Mouse (Mus musculus): ENCODE measurements around the gene Nfasc. TPM values are rescaled to one million over a fixed set of nuclear protein-coding genes. Genes with fewer than 3 reads are reported as not detected.

The Nfasc gene
- polyA plus RNA-seq, 1 experiment from 2014 or later = 32.8 TPM

GRCm38 (mm10) chr1:132543789-132544188, 197.8 kb downstream of the Nfasc start:
- peaks cover 35% of the 10 kb centered on the region for H3K4me1 ChIP-seq
- 72% methylated on average over 8 of the region's 8 CpGs for WGBS
- H3K27ac ChIP-seq (replicated peaks) = no peak overlapping the region
- H3K4me2 ChIP-seq (replicated peaks) = no peak overlapping the region
- H3K27me3 ChIP-seq = peaks cover 50% of the 10 kb centered on the region
- H3K4me3 ChIP-seq = no peak overlapping the region
- no peaks in the 10 kb centered on the region for H3K9me3 ChIP-seq
- no peak overlapping the region for H3K9ac ChIP-seq (replicated peaks)
- ATAC-seq (ENCODE audit: low FRiP score, low read depth) = no peak
- H3K36me3 ChIP-seq = no peaks in the 10 kb centered on the region

GRCm38 (mm10) chr1:132542762-132543306, 198.8 kb downstream of the Nfasc start, which contains the start of gene Cntn2:
Gene Cntn2, minus strand, starts transcription at chr1:132543256.
- peaks cover 36% of the 10 kb centered on the region for H3K4me1 ChIP-seq
- H3K27me3 ChIP-seq = peaks cover 54% of the 10 kb centered on the region
- WGBS = under 1% methylated on average over 30 of the region's 30 CpGs
- peak within 1 kb of the TSS; percentile 64 for H3K4me2 ChIP-seq (replicated peaks)
- H3K36me3 ChIP-seq = no peaks in the 10 kb centered on the region
- H3K9me3 ChIP-seq = no peaks in the 10 kb centered on the region
- peak within 1 kb of the TSS; percentile 60 for H3K9ac ChIP-seq (replicated peaks)
- H3K27ac ChIP-seq (replicated peaks) = peak within 1 kb of the TSS; percentile 75
- peak within 1 kb of the TSS; percentile 45 for H3K4me3 ChIP-seq
- peak; percentile 85 for ATAC-seq (ENCODE audit: low FRiP score, low read depth)

- no peaks in the 10 kb centered on the region for H3K9me3 ChIP-seq
- H3K4me1 ChIP-seq = peaks cover 43% of the 10 kb centered on the region
- H3K4me3 ChIP-seq = peak overlapping the region; percentile 45
- H3K27ac ChIP-seq (replicated peaks) = peak overlapping the region; percentile 75
- H3K4me2 ChIP-seq (replicated peaks) = peak overlapping the region; percentile 64
- peaks cover 54% of the 10 kb centered on the region for H3K27me3 ChIP-seq
- ATAC-seq (ENCODE audit: low FRiP score, low read depth) = peak; percentile 31; the same call in 1 of the 2 replicates
- H3K9ac ChIP-seq (replicated peaks) = peak overlapping the region; percentile 60
- WGBS = 13% methylated on average over 5 of the region's 5 CpGs
- H3K36me3 ChIP-seq = no peaks in the 10 kb centered on the region
Observed at GRCm38 (mm10) chr1:132541824-132542599, 199.6 kb downstream of the Nfasc start.

- H3K27me3 ChIP-seq = peaks cover 54% of the 10 kb centered on the region
- no peaks in the 10 kb centered on the region for H3K36me3 ChIP-seq
- peaks cover 43% of the 10 kb centered on the region for H3K4me1 ChIP-seq
- ATAC-seq (ENCODE audit: low FRiP score, low read depth) = 0 out of 2 replicates have a peak, but pooled peaks have one; percentile 4
- peak overlapping the region; percentile 45 for H3K4me3 ChIP-seq
- H3K9me3 ChIP-seq = no peaks in the 10 kb centered on the region
- peak overlapping the region; percentile 64 for H3K4me2 ChIP-seq (replicated peaks)
- H3K27ac ChIP-seq (replicated peaks) = peak overlapping the region; percentile 30; the same call in 1 of the 2 replicates
- peak overlapping the region; percentile 60 for H3K9ac ChIP-seq (replicated peaks)
- 6% methylated on average over 14 of the region's 14 CpGs for WGBS
Observed at GRCm38 (mm10) chr1:132541171-132541823, 200.3 kb downstream of the Nfasc start.

GRCm38 (mm10) chr1:132540701-132541100, 200.9 kb downstream of the Nfasc start:
- 71% methylated on average over 7 of the region's 7 CpGs for WGBS
- no peaks in the 10 kb centered on the region for H3K9me3 ChIP-seq
- peaks cover 43% of the 10 kb centered on the region for H3K4me1 ChIP-seq
- no peak overlapping the region; the same call in 1 of the 2 replicates for H3K27ac ChIP-seq (replicated peaks)
- no peaks in the 10 kb centered on the region for H3K36me3 ChIP-seq
- peak overlapping the region; percentile 45 for H3K4me3 ChIP-seq
- peaks cover 54% of the 10 kb centered on the region for H3K27me3 ChIP-seq
- ATAC-seq (ENCODE audit: low FRiP score, low read depth) = no peak
- peak overlapping the region; percentile 64 for H3K4me2 ChIP-seq (replicated peaks)
- 0 out of 2 replicates have a peak overlapping the region, but pooled peaks have one; percentile 60 for H3K9ac ChIP-seq (replicated peaks)

DNA sequence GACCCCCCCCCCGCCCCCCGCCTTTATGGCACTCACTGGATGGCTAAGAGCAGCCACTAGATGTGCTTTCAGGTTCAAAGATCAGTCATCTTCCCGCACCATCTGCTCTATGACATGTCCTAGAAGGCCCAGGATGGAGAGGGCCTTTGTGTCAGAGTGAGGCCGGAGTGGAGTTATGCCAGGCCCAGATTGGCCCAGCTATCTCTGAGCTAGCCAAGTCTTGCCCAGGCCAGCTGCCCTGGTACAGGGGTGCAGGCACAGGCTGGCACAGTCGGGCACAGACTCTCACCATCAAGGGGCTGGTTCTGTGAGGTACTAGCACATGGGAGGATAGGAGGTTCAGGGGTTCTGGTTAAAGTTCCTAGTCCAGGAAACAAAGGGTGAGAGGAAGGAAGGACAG, 203.9 kb downstream of the Nfasc start:
- no peak for ATAC-seq (ENCODE audit: low FRiP score, low read depth)
- H3K27ac ChIP-seq (replicated peaks) = no peak overlapping the region
- H3K9ac ChIP-seq (replicated peaks) = no peak overlapping the region
- WGBS = 74% methylated on average over 5 of the region's 5 CpGs
- no peaks in the 10 kb centered on the region for H3K9me3 ChIP-seq
- H3K36me3 ChIP-seq = no peaks in the 10 kb centered on the region
- peaks cover 38% of the 10 kb centered on the region for H3K27me3 ChIP-seq
- H3K4me2 ChIP-seq (replicated peaks) = peak overlapping the region; percentile 64; the same call in 1 of the 2 replicates
- no peak overlapping the region for H3K4me3 ChIP-seq
- H3K4me1 ChIP-seq = peaks cover 56% of the 10 kb centered on the region

GRCm38 (mm10) chr1:132536416-132536815, 205.2 kb downstream of the Nfasc start:
- peaks cover 51% of the 10 kb centered on the region for H3K4me1 ChIP-seq
- H3K36me3 ChIP-seq = 0 out of 2 replicates have a peak, but pooled peaks cover 3% of the 10 kb centered on the region
- WGBS = 85% methylated on average over 3 of the region's 3 CpGs
- H3K9me3 ChIP-seq = no peaks in the 10 kb centered on the region
- H3K4me2 ChIP-seq (replicated peaks) = no peak overlapping the region
- no peak overlapping the region for H3K4me3 ChIP-seq
- no peak overlapping the region for H3K27ac ChIP-seq (replicated peaks)
- H3K27me3 ChIP-seq = peaks cover 25% of the 10 kb centered on the region
- no peak for ATAC-seq (ENCODE audit: low FRiP score, low read depth)
- no peak overlapping the region for H3K9ac ChIP-seq (replicated peaks)

DNA sequence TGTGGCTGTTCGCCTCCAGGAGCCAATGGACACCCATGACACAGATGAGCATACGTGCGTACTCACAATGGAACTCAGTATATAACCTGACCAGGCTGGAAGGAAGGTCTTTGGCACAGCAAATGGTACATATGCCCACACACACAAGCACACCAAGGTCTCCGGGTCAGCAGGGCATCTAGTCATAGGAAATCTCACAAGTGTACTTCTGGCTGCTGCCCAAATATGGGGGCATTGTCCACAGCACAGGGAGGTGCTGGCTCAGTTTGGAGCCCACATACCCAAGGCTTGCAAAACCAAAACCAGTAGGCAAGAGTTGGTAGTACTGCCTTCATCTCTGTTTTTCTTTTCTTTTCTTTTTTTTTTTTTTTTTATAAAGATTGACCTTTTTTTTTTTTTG, 206.1 kb downstream of the Nfasc start:
- WGBS = 96% methylated on average over 4 of the region's 4 CpGs
- Histone ChIP-seq H3K27me3 (peaks cover 17% of the 10 kb centered on the region), H3K27ac (replicated peaks) (peak overlapping the region; percentile 80; the same call in 1 of the 2 replicates), H3K4me2 (replicated peaks) (no peak overlapping the region), H3K36me3 (0 out of 2 replicates have a peak, but pooled peaks cover 3% of the 10 kb centered on the region), H3K4me3 (no peak overlapping the region), H3K9me3 (no peaks in the 10 kb centered on the region), H3K9ac (replicated peaks) (no peak overlapping the region), H3K4me1 (peaks cover 51% of the 10 kb centered on the region)
- no peak for ATAC-seq (ENCODE audit: low FRiP score, low read depth)

- 0 out of 2 replicates have a peak, but pooled peaks have one; percentile 3 for ATAC-seq (ENCODE audit: low FRiP score, low read depth)
- H3K27me3 ChIP-seq = peaks cover 5% of the 10 kb centered on the region; the same call in 1 of the 2 replicates
- peak overlapping the region; percentile 21; the same call in 1 of the 2 replicates for H3K4me2 ChIP-seq (replicated peaks)
- H3K27ac ChIP-seq (replicated peaks) = peak overlapping the region; percentile 80
- H3K4me1 ChIP-seq = peaks cover 52% of the 10 kb centered on the region
- no peak overlapping the region for H3K4me3 ChIP-seq
- 6% methylated on average over 7 of the region's 8 CpGs for WGBS
- no peaks in the 10 kb centered on the region for H3K9me3 ChIP-seq
- H3K36me3 ChIP-seq = peaks cover 5% of the 10 kb centered on the region; the same call in 1 of the 2 replicates
- H3K9ac ChIP-seq (replicated peaks) = no peak overlapping the region
Observed at GRCm38 (mm10) chr1:132533840-132534239, 207.8 kb downstream of the Nfasc start.

- H3K27ac ChIP-seq (replicated peaks) = peak overlapping the region; percentile 80
- no peak for ATAC-seq (ENCODE audit: low FRiP score, low read depth)
- H3K9ac ChIP-seq (replicated peaks) = no peak overlapping the region
- WGBS = 71% methylated on average over 9 of the region's 9 CpGs
- H3K4me2 ChIP-seq (replicated peaks) = no peak overlapping the region
- peaks cover 10% of the 10 kb centered on the region for H3K36me3 ChIP-seq
- no peak overlapping the region for H3K4me3 ChIP-seq
- peaks cover 48% of the 10 kb centered on the region for H3K4me1 ChIP-seq
- no peaks in the 10 kb centered on the region for H3K9me3 ChIP-seq
- H3K27me3 ChIP-seq = no peaks in the 10 kb centered on the region; the same call in 1 of the 2 replicates
Observed at GRCm38 (mm10) chr1:132532521-132532920, 209.1 kb downstream of the Nfasc start.

GRCm38 (mm10) chr1:132530631-132531191, 210.9 kb downstream of the Nfasc start:
- peaks cover 19% of the 10 kb centered on the region for H3K36me3 ChIP-seq
- peak overlapping the region; percentile 80 for H3K27ac ChIP-seq (replicated peaks)
- WGBS = 1% methylated on average over 5 of the region's 5 CpGs
- peaks cover 54% of the 10 kb centered on the region for H3K4me1 ChIP-seq
- H3K9ac ChIP-seq (replicated peaks) = no peak overlapping the region
- no peak overlapping the region for H3K4me3 ChIP-seq
- no peaks in the 10 kb centered on the region for H3K9me3 ChIP-seq
- H3K27me3 ChIP-seq = no peaks in the 10 kb centered on the region; the same call in 1 of the 2 replicates
- peak; percentile 84 for ATAC-seq (ENCODE audit: low FRiP score, low read depth)
- no peak overlapping the region for H3K4me2 ChIP-seq (replicated peaks)
